Mouse (Mus musculus) spleen, adult 2 months (tissue): ENCODE results near the gene Necap2.

Experiments
- CTCF ChIP-seq: fragments of 200-500 bp; IDR thresholded peaks from 2 replicates; pipeline ENCODE4 v1.5.1; 2011; ENCODE audit warnings: mild to moderate bottlenecking, inconsistent platforms; ENCODE audit not compliant: insufficient read depth, insufficient read length, insufficient replicate concordance; ENCODE audit errors: extremely low read depth
- POLR2A ChIP-seq: fragments of 200-500 bp; IDR thresholded peaks from 2 replicates; pipeline ENCODE4 v1.6.1; 2011; ENCODE audit warnings: low read depth, low read length, inconsistent platforms

DNA sequence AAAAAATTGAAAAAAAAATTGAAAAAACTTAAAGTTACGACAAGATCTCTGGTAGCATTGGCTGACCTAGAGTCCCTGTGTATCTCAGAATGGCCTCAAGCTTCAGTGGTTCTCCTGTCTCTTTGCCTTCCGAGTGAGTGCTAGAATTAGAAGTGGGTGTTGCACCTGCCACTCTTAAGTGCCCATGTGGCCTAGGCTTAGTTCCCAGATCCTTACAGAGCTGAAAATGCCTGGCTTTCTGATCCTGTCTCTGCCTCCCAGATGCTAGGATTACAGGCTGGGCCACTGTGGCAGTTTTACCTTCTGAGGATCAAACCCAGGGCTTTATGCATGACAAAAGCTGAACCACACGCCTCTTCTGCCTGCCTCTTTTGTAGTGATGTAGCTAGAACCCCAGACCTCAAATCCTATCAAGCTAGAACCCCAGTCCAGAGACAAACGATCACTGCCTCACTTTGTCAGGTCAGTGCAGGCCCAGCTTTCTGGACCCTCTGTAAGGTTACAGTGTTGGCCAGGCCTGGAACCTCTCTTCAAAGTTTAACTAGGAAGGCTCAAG is 14.0 kb downstream of the Necap2 start:
- TF ChIP-seq CTCF (no peak), POLR2A (no peak)
